Mouse (Mus musculus): Measurements from ENCODE around the gene Chd4.

DNA sequence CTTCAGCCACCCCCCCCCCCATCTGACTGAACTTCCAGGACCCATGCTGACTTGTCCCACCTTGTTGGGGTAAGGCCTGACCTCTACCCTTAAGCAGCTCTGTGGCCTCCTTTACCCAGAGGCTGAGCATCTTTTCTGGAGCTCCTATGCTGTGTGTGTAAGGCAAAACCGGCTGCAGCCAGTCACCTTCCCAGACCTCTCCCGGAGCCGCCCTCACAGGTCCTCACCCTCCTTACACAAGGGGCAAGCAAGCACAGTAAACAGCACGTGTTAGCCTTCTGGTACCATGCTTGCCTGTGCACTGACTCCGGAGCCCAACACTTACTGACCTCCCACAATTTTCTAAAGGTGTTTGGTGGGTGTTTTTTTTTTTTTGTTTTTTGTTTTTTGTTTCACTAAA is 79.7 kb downstream of the Chd4 start:
- TF ChIP-seq POLR2A (IDR thresholded peaks at IDR 0.05; ENCODE audit: extremely low read depth, insufficient read depth, low read length) (no peak), CTCF (IDR thresholded peaks at IDR 0.05; ENCODE audit: low read depth, low read length) (no peak)
